Mouse (Mus musculus) kidney, embryonic 16.5 days (tissue): Measurements from ENCODE around the gene Denr. TPM values are rescaled to one million over a fixed set of nuclear protein-coding genes. Genes with fewer than 3 reads are reported as not detected.

ENCODE experiments used
- ATAC-seq: fragments of 200-750 bp; cut with Nextera tagmentation; 2 replicates; pipeline ENCODE4 v1.8.0; 2017; ENCODE audit warnings: moderate TSS enrichment; ENCODE audit not compliant: low FRiP score, low TSS enrichment
- H3K27ac ChIP-seq: fragments of 300-500 bp; sonication (generic); 2 replicates; pipeline ENCODE4 v1.5.1; 2014; ENCODE audit warnings: low read length
- H3K27me3 ChIP-seq: fragments of 300-500 bp; sonication (generic); 2 replicates; pipeline ENCODE4 v1.6.1; 2014; ENCODE audit warnings: low read length, control low read depth, mixed read lengths; ENCODE audit not compliant: insufficient read depth
- H3K36me3 ChIP-seq: fragments of 300-500 bp; sonication (generic); 2 replicates; pipeline ENCODE4 v1.6.1; 2014; ENCODE audit warnings: low read length, control low read depth, mixed read lengths; ENCODE audit not compliant: insufficient read depth
- H3K4me1 ChIP-seq: fragments of 300-500 bp; sonication (generic); 2 replicates; pipeline ENCODE4 v1.6.1; 2014; ENCODE audit warnings: low read length, control low read depth, mixed read lengths; ENCODE audit not compliant: insufficient read depth
- H3K4me2 ChIP-seq: fragments of 300-500 bp; sonication (generic); replicated peaks from 2 replicates; pipeline ENCODE4 v1.6.1; 2014; ENCODE audit warnings: low read depth, low read length
- H3K4me3 ChIP-seq: fragments of 300-500 bp; sonication (generic); 2 replicates; pipeline ENCODE4 v1.5.1; 2014; ENCODE audit warnings: mild to moderate bottlenecking, low read length
- H3K9ac ChIP-seq: fragments of 300-500 bp; sonication (generic); replicated peaks from 2 replicates; pipeline ENCODE4 v1.6.1; 2014; ENCODE audit warnings: low read length
- H3K9me3 ChIP-seq: fragments of 300-500 bp; sonication (generic); 2 replicates; pipeline ENCODE4 v1.6.1; 2016; ENCODE audit warnings: low read length, control low read depth
- WGBS: fragments of 180-500 bp; shearing (Covaris S2); extraction: QIAGEN DNeasy Blood & Tissue Kit; methylation state at CpG from one replicate; pipeline ENCODE4 v1.1.7; 2014; 5-methylcytosine and 5-hydroxymethylcytosine counted together
- polyA plus RNA-seq: library from polyadenylated mRNA; unstranded; fragments of >200 nt; fragmentation: Nextera tagmentation; extraction: Ambion mirVana; gene quantifications from 2 replicates; pipeline ENCODE4 v1.2.1, GENCODE M21; 2015

The Denr gene
- polyA plus RNA-seq, 1 experiment from 2014 or later = 107 TPM

GRCm38 (mm10) chr5:123897352-123897751 lies 9.6 kb upstream of the Denr start:
- H3K36me3 ChIP-seq = no peaks in the 10 kb centered on the region
- no peak for ATAC-seq
- no peaks in the 10 kb centered on the region for H3K9me3 ChIP-seq
- no peaks in the 10 kb centered on the region for H3K27me3 ChIP-seq
- H3K9ac ChIP-seq = no peak overlapping the region
- no peak overlapping the region for H3K27ac ChIP-seq
- 85% methylated on average over 13 of the region's 13 CpGs for WGBS
- no peak overlapping the region for H3K4me2 ChIP-seq
- H3K4me1 ChIP-seq = 0 out of 2 replicates have a peak, but pooled peaks cover 4% of the 10 kb centered on the region
- H3K4me3 ChIP-seq = no peak overlapping the region

GRCm38 (mm10) chr5:123904059-123904672 lies 2.8 kb upstream of the Denr start:
- Histone ChIP-seq H3K4me3 (no peak overlapping the region), H3K9ac (no peak overlapping the region), H3K9me3 (no peaks in the 10 kb centered on the region), H3K27ac (no peak overlapping the region), H3K4me1 (peaks cover 14% of the 10 kb centered on the region), H3K36me3 (peaks cover 8% of the 10 kb centered on the region), H3K4me2 (no peak overlapping the region), H3K27me3 (no peaks in the 10 kb centered on the region)
- 71% methylated on average over 11 of the region's 11 CpGs for whole genome bisulfite sequencing
- no peak for ATAC-seq

- Histone ChIP-seq H3K4me2 (peak overlapping the region; percentile 30), H3K9ac (no peak overlapping the region), H3K27me3 (no peaks in the 10 kb centered on the region), H3K4me1 (peaks cover 14% of the 10 kb centered on the region), H3K27ac (no peak overlapping the region), H3K36me3 (peaks cover 27% of the 10 kb centered on the region), H3K9me3 (no peaks in the 10 kb centered on the region), H3K4me3 (no peak overlapping the region)
- WGBS = 72% methylated on average over 17 of the region's 17 CpGs
- ATAC-seq = no peak
Measured at GRCm38 (mm10) chr5:123906146-123906975, 614 bp upstream of the Denr start.

GRCm38 (mm10) chr5:123907631-123907977 lies 629 bp downstream of the Denr start:
- H3K36me3 ChIP-seq = peaks cover 34% of the 10 kb centered on the region

GRCm38 (mm10) chr5:123914852-123915251 lies 7.9 kb downstream of the Denr start:
- H3K36me3 ChIP-seq = peaks cover 50% of the 10 kb centered on the region

More at GRCm38 (mm10) chr5:123907631-123907977, 629 bp downstream of the Denr start:
- peak overlapping the region; percentile 90 for H3K9ac ChIP-seq
- H3K4me1 ChIP-seq = peaks cover 14% of the 10 kb centered on the region
- peak overlapping the region; percentile 25; the same call in 1 of the 2 replicates for H3K27ac ChIP-seq
- H3K27me3 ChIP-seq = no peaks in the 10 kb centered on the region
- WGBS = 3% methylated on average over 10 of the region's 10 CpGs
- no peaks in the 10 kb centered on the region for H3K9me3 ChIP-seq
- no peak for ATAC-seq
- peak overlapping the region; percentile 96 for H3K4me2 ChIP-seq
- peak overlapping the region; percentile 80 for H3K4me3 ChIP-seq

GRCm38 (mm10) chr5:123922112-123922511 lies 15.1 kb downstream of the Denr start:
- no peaks in the 10 kb centered on the region for H3K27me3 ChIP-seq
- H3K36me3 ChIP-seq = peaks cover 72% of the 10 kb centered on the region
- H3K9ac ChIP-seq = no peak overlapping the region
- H3K4me3 ChIP-seq = no peak overlapping the region
- no peak overlapping the region for H3K4me2 ChIP-seq
- 94% methylated on average over 6 of the region's 6 CpGs for WGBS
- H3K4me1 ChIP-seq = no peaks in the 10 kb centered on the region
- no peaks in the 10 kb centered on the region for H3K9me3 ChIP-seq
- no peak for ATAC-seq
- H3K27ac ChIP-seq = no peak overlapping the region

More at GRCm38 (mm10) chr5:123914852-123915251, 7.9 kb downstream of the Denr start:
- Histone ChIP-seq H3K9ac (no peak overlapping the region), H3K4me3 (no peak overlapping the region), H3K4me1 (no peaks in the 10 kb centered on the region), H3K27me3 (no peaks in the 10 kb centered on the region), H3K9me3 (no peaks in the 10 kb centered on the region), H3K27ac (no peak overlapping the region), H3K4me2 (no peak overlapping the region)
- 88% methylated on average over 3 of the region's 3 CpGs for WGBS
- no peak for ATAC-seq

GRCm38 (mm10) chr5:123927118-123927517 lies 20.1 kb downstream of the Denr start, which contains the start of gene Gm43518:
TSS of gene Gm43518 (plus strand) at chr5:123927418.
- Histone ChIP-seq H3K27me3 (no peaks in the 10 kb centered on the region), H3K9ac (no peak within 1 kb of the TSS), H3K4me3 (no peak within 1 kb of the TSS), H3K4me1 (peaks cover 4% of the 10 kb centered on the region; the same call in 1 of the 2 replicates), H3K4me2 (no peak within 1 kb of the TSS), H3K9me3 (no peaks in the 10 kb centered on the region), H3K27ac (no peak within 1 kb of the TSS), H3K36me3 (peaks cover 55% of the 10 kb centered on the region)
- WGBS = 90% methylated on average over 9 of the region's 9 CpGs
- ATAC-seq = no peak

- Histone ChIP-seq H3K4me1 (peaks cover 4% of the 10 kb centered on the region; the same call in 1 of the 2 replicates), H3K27me3 (no peaks in the 10 kb centered on the region), H3K4me3 (peak within 1 kb of the TSS; percentile 81), H3K36me3 (peaks cover 25% of the 10 kb centered on the region), H3K4me2 (peak within 1 kb of the TSS; percentile 80), H3K9ac (peak within 1 kb of the TSS; percentile 99), H3K27ac (peak within 1 kb of the TSS; percentile 94), H3K9me3 (no peaks in the 10 kb centered on the region)
- ATAC-seq = peak; percentile 97
- under 1% methylated on average over 56 of the region's 56 CpGs for WGBS
Measured at GRCm38 (mm10) chr5:123930508-123930989, 23.6 kb downstream of the Denr start, which contains the start of gene Ccdc62. TSS of gene Ccdc62 (plus strand) at chr5:123930679.

- H3K9ac ChIP-seq = peak overlapping the region; percentile 99
- H3K9me3 ChIP-seq = no peaks in the 10 kb centered on the region
- 49% methylated on average over 13 of the region's 13 CpGs for WGBS
- no peaks in the 10 kb centered on the region for H3K27me3 ChIP-seq
- peak; percentile 22; the same call in 1 of the 2 replicates for ATAC-seq
- H3K27ac ChIP-seq = peak overlapping the region; percentile 92
- H3K4me2 ChIP-seq = peak overlapping the region; percentile 80
- peak overlapping the region; percentile 81 for H3K4me3 ChIP-seq
- H3K36me3 ChIP-seq = peaks cover 19% of the 10 kb centered on the region
- peaks cover 4% of the 10 kb centered on the region; the same call in 1 of the 2 replicates for H3K4me1 ChIP-seq
Measured at GRCm38 (mm10) chr5:123931131-123931530, 24.2 kb downstream of the Denr start.
